8 mouse cellular contexts compared by ENCODE assay signal in the genomic region with DNA sequence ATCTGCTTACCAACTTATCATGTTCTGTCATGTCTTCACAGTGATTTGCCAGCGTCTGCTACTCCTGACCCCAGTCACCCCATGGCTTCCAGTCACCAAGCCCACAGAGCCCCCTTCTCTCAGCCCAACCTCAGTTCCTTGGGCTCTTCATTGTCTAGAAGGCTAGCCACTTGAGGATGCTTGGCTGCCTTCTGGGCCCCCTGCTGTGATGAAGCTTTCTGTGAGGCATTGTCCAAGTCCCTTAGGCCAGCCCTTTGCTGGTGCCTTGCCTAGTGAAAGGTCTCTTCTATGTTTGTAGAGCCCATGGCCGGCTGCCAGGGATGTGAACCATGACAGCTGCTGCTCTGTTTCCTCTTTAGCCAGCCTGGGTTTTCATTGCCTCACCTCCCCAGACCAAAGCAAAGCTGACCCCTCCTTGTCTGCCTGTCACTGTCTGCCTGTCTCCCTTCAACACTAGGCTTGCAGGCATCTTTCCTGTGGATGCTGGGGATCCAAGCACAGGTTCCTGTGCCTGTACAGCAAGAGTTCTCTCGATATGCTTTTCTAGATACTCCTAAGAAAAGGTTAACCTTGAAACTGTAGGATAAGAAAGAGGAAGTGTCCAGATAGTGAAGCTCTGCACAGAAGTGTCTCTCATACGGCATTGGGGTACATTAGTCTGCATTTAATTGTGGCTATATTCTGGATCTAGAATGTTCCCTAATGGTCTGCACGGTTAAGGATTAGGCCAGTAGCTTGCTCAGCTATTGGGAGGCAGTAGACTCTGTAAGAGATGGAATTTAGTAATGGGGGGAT.
DNase-seq lines count a peak whose midpoint lies in the region; ATAC-seq and TF ChIP-seq lines count a peak whose summit lies in the region.
"Had no signal": no experiment of that assay in that cellular context is flagged by ENCODE, and none has a peak within 500 bp of the region (broad histone marks: within the 10 kb centered on the region; RNA-seq: fewer than 3 reads in every experiment).

No protein-coding gene starts in this region.

- TF ChIP-seq POLR2A in CH12.LX (IDR thresholded peaks at IDR 0.05; ENCODE audit: low read depth, low read length): peak; percentile 46; the same call in 1 of the 2 replicates

- dilution Hi-C loops in CH12.LX (cut with MboI; ENCODE audit: extremely low pct_ligation_motif_present, extremely low pct_unique_long_range_greater_than_20kb, low sequenced_read_pairs): no loop called here

- TF ChIP-seq CTCF in CH12.LX (conservative IDR thresholded peaks at IDR 0.05 in 1 of 2, IDR thresholded peaks at IDR 0.05 in 1 of 2; ENCODE audit: low read depth in 2 of 2, low read length in 2 of 2): no peak
- no peak for TF ChIP-seq CTCF in Patski (IDR thresholded peaks at IDR 0.05)
- TF ChIP-seq CTCF in midbrain, postnatal 0 days (IDR thresholded peaks at IDR 0.05): no peak

- in situ Hi-C loops in CH12.LX (cut with MboI; ENCODE audit: low pct_ligation_motif_present, low pct_unique_long_range_greater_than_20kb, low sequenced_read_pairs) (no loop called here), Patski (cut with MboI; ENCODE audit: low pct_unique_long_range_greater_than_20kb) (no loop called here)

- peaks cover 16% of the 10 kb centered on the region; the same call in 1 of the 2 replicates for H3K79me2 ChIP-seq in CH12.LX (replicated peaks; ENCODE audit: control insufficient read depth, extremely low read depth, insufficient read depth, poor library complexity, severe bottlenecking)

- peaks cover 0 to 46% of the 10 kb centered on the region in 2 experiments for H3K36me3 ChIP-seq in CH12.LX (replicated peaks in 1 of 2; ENCODE audit: control insufficient read depth in 1 of 2, insufficient read depth in 1 of 2, low read length in 1 of 2)
- H3K36me3 ChIP-seq in midbrain, postnatal 0 days (ENCODE audit: insufficient read depth, low read length): no peaks in the 10 kb centered on the region

- peak; percentile 68 for DNase-seq in CH12.LX (ENCODE audit: extremely low read depth)
- peak; percentile 93 for DNase-seq in Patski (ENCODE audit: low read depth, low spot score)
- DNase-seq in layer of hippocampus, adult 9-11 months: peak; percentile 78
- DNase-seq in midbrain, postnatal 0 days (ENCODE audit: low spot score): peak; percentile 91

- peak; percentile 12 for TF ChIP-seq RAD21 in CH12.LX (IDR thresholded peaks at IDR 0.05; ENCODE audit: low read depth, low read length)

- CTCF ChIA-PET in Patski (lab: Charles Lee): interaction anchor here (1.2 kb wide), 1 partner anchor 178 kb away, joined by 3 read pairs; no protein-coding TSS in a partner anchor

- POLR2A ChIA-PET in Patski (lab: Charles Lee): interaction anchor here (0.8 to 1.2 kb wide), 2 partner anchors 29 to 173 kb away, joined by 4 to 5 read pairs; no protein-coding TSS in a partner anchor

- peak; percentile 97 for ATAC-seq in Patski
- 0 out of 2 replicates have a peak, but pooled peaks have one; percentile 18 for ATAC-seq in erythroid progenitor cell, adult 5-6 weeks (replicated peaks; ENCODE audit: low FRiP score, poor library complexity, severe bottlenecking)
- peak; percentile 76 to 89 for ATAC-seq in hematopoietic stem cell, adult 5-6 weeks (replicated peaks in 1 of 2; ENCODE audit: insufficient read depth in 1 of 2, low FRiP score in 2 of 2, low TSS enrichment in 1 of 2, low read depth in 1 of 2, poor library complexity in 2 of 2, severe bottlenecking in 2 of 2)
- ATAC-seq in midbrain, postnatal 0 days (ENCODE audit: low FRiP score): peak; percentile 63
- no peak for ATAC-seq in inflammation-experienced regulatory T-cells, adult 6 months

- peak overlapping the region; percentile 94 for H3K27ac ChIP-seq in CH12.LX (ENCODE audit: insufficient read depth, low read depth)
- H3K27ac ChIP-seq in midbrain, postnatal 0 days (ENCODE audit: low read depth, low read length): no peak overlapping the region

- peaks cover 26 to 65% of the 10 kb centered on the region in 2 experiments for H3K4me1 ChIP-seq in CH12.LX (ENCODE audit: control insufficient read depth in 1 of 2, insufficient read depth in 2 of 2)
- H3K4me1 ChIP-seq in midbrain, postnatal 0 days (ENCODE audit: insufficient read depth, low read length): no peaks in the 10 kb centered on the region

- peak; percentile 68 for TF ChIP-seq EP300 in CH12.LX (IDR thresholded peaks at IDR 0.05; ENCODE audit: low read length)

- 48% methylated on average over 5 of the region's 5 CpGs for WGBS in midbrain, postnatal 0 days

- H3K27me3 ChIP-seq in CH12.LX (replicated peaks) (no peaks in the 10 kb centered on the region), Patski (no peaks in the 10 kb centered on the region)
- no peaks in the 10 kb centered on the region for H3K27me3 ChIP-seq in midbrain, postnatal 0 days (ENCODE audit: insufficient read depth, low read length)
- H3K27me3 ChIP-seq: megakaryocyte, embryonic 14.5 days had no signal

- H3K4me2 ChIP-seq in CH12.LX (ENCODE audit: insufficient read depth, low read depth, poor library complexity, severe bottlenecking): peak overlapping the region; percentile 23
- no peak overlapping the region for H3K4me2 ChIP-seq in midbrain, postnatal 0 days (ENCODE audit: low read depth, low read length, poor library complexity, severe bottlenecking)

- peaks cover 8% of the 10 kb centered on the region for H3K9me3 ChIP-seq in CH12.LX (replicated peaks; ENCODE audit: low read length)
- H3K9me3 ChIP-seq in midbrain, postnatal 0 days (ENCODE audit: low read length): no peaks in the 10 kb centered on the region

- H3K4me3 ChIP-seq in CH12.LX (replicated peaks in 1 of 3; ENCODE audit: low read depth in 2 of 3, low read length in 2 of 3, poor library complexity in 1 of 3): no peak overlapping the region
- no peak overlapping the region for H3K4me3 ChIP-seq in midbrain, postnatal 0 days (ENCODE audit: low read depth, low read length)
- H3K4me3 ChIP-seq: megakaryocyte, embryonic 14.5 days had no signal

- H3K9ac ChIP-seq in CH12.LX (ENCODE audit: insufficient read depth, low read depth): peak overlapping the region; percentile 67
- H3K9ac ChIP-seq in midbrain, postnatal 0 days (replicated peaks; ENCODE audit: low read length, poor library complexity, severe bottlenecking): no peak overlapping the region

TF ChIP-seq in CH12.LX, 34 proteins besides CTCF, POLR2A, EP300 and RAD21:
- TF ChIP-seq MEF2A (IDR thresholded peaks at IDR 0.05; ENCODE audit: borderline replicate concordance, low read depth, low read length) (0 out of 2 replicates have a peak, but pooled peaks have one; percentile 54), MXI1 (IDR thresholded peaks at IDR 0.05; ENCODE audit: low read depth, low read length) (peak; percentile 43; the same call in 1 of the 2 replicates), USF2 (conservative IDR thresholded peaks at IDR 0.05; ENCODE audit: low read depth, low read length) (no peak), CHD1 (IDR thresholded peaks at IDR 0.05; ENCODE audit: low read depth, low read length) (0 out of 2 replicates have a peak, but pooled peaks have one; percentile 55), RCOR1 (conservative IDR thresholded peaks at IDR 0.05; ENCODE audit: low read depth, low read length) (no peak), BHLHE40 (IDR thresholded peaks at IDR 0.05; ENCODE audit: low read depth, low read length) (0 out of 2 replicates have a peak, but pooled peaks have one; percentile 57), ELF1 (IDR thresholded peaks at IDR 0.05; ENCODE audit: low read depth, low read length) (no peak), PAX5 (IDR thresholded peaks at IDR 0.05; ENCODE audit: low read length) (no peak), ZMIZ1 (IDR thresholded peaks at IDR 0.05; ENCODE audit: low read depth, low read length) (no peak), CHD2 (IDR thresholded peaks at IDR 0.05; ENCODE audit: low read length) (no peak; the same call in 1 of the 2 replicates), MAZ (IDR thresholded peaks at IDR 0.05; ENCODE audit: low read depth, low read length) (0 out of 2 replicates have a peak, but pooled peaks have one; percentile 45), SIN3A (IDR thresholded peaks at IDR 0.05; ENCODE audit: low read length) (peak; percentile 54; the same call in 1 of the 2 replicates), ZNF384 (IDR thresholded peaks at IDR 0.05; ENCODE audit: low read depth, low read length) (no peak), ETS1 (conservative IDR thresholded peaks at IDR 0.05; ENCODE audit: low read depth, low read length) (peak; percentile 68), E2F4 (IDR thresholded peaks at IDR 0.05; ENCODE audit: insufficient replicate concordance, low read depth, low read length) (no peak), MAFK (IDR thresholded peaks at IDR 0.05; ENCODE audit: insufficient replicate concordance, low read length) (no peak), SMC3 (IDR thresholded peaks at IDR 0.05; ENCODE audit: low read depth, low read length) (peak; percentile 8; the same call in 1 of the 2 replicates), TCF12 (IDR thresholded peaks at IDR 0.05; ENCODE audit: low read depth, low read length) (peak; percentile 66), IRF4 (IDR thresholded peaks at IDR 0.05; ENCODE audit: low read depth, low read length) (0 out of 2 replicates have a peak, but pooled peaks have one; percentile 37), JUND (conservative IDR thresholded peaks at IDR 0.05; ENCODE audit: low read depth, low read length) (no peak), JUN (IDR thresholded peaks at IDR 0.05; ENCODE audit: insufficient read depth, low read depth, low read length) (no peak), ZC3H11A (IDR thresholded peaks at IDR 0.05; ENCODE audit: low read depth, low read length) (no peak), HCFC1 (IDR thresholded peaks at IDR 0.05; ENCODE audit: low read depth, low read length) (peak; percentile 44; the same call in 1 of the 2 replicates), NELFE (IDR thresholded peaks at IDR 0.05; ENCODE audit: low read depth, low read length) (0 out of 2 replicates have a peak, but pooled peaks have one; percentile 41), TBP (conservative IDR thresholded peaks at IDR 0.05; ENCODE audit: low read depth, low read length) (0 out of 2 replicates have a peak, but pooled peaks have one; percentile 22)
